Mouse (Mus musculus): ENCODE results near the gene Foxn4. TPM values are rescaled to one million over a fixed set of nuclear protein-coding genes. Genes with fewer than 3 reads are reported as not detected.

Gene Foxn4
- total RNA-seq, 2 experiments from 2014 or later: not detected

Other genes with a start within 250 kb of the Foxn4 start
- 1 to 10 TPM; 7.3 to 9.2 TPM for gene Usp30, start 208.3 kb downstream of the Foxn4 start, total RNA-seq (2021)
- gene Svop, start 182.2 kb downstream of the Foxn4 start, total RNA-seq (2021): not detected
- under 1 TPM; 0.59 to 0.69 TPM for gene Alkbh2, start 145.6 kb downstream of the Foxn4 start, total RNA-seq (2021)
- 10 to 100 TPM in 1 of 2 experiments, 1 to 10 TPM in 1; 9.7 to 13.2 TPM for gene Ung, start 143.4 kb downstream of the Foxn4 start, total RNA-seq (2021)
- gene Acacb, start 127.3 kb downstream of the Foxn4 start, total RNA-seq (2021): 100 to 1,000 TPM; 138 to 166 TPM
- under 1 TPM in 1 of 2 experiments, not detected in 1; 0.35 TPM for gene Myo1h, start 15.4 kb upstream of the Foxn4 start, total RNA-seq (2021)
- 10 to 100 TPM; 14.1 to 16.6 TPM for gene Kctd10, start 106.7 kb upstream of the Foxn4 start, total RNA-seq (2021)
- gene Ube3b, start 106.8 kb upstream of the Foxn4 start, total RNA-seq (2021): 100 to 1,000 TPM; 107 to 118 TPM
- 10 to 100 TPM; 10.9 to 13.4 TPM for gene Mmab, start 170.3 kb upstream of the Foxn4 start, total RNA-seq (2021)
- 1 to 10 TPM; 8.3 to 9.4 TPM for gene Mvk, start 170.5 kb upstream of the Foxn4 start, total RNA-seq (2021)